Mouse (Mus musculus): ENCODE data around the gene Ola1. TPM values are rescaled to one million over a fixed set of nuclear protein-coding genes. Genes with fewer than 3 reads are reported as not detected.

The Ola1 gene
- polyA plus RNA-seq, 1 experiment from 2014 or later, result 92.0 TPM

- 77% methylated on average over 3 of the region's 3 CpGs for WGBS
Measured at GRCm38 (mm10) chr2:73185185-73185584, 33.5 kb downstream of the Ola1 start.

GRCm38 (mm10) chr2:73169496-73169895 is 49.2 kb downstream of the Ola1 start:
- H3K4me1 ChIP-seq (replicated peaks; ENCODE audit: control insufficient read depth, insufficient read depth, low read length), result no peaks in the 10 kb centered on the region
- no peaks in the 10 kb centered on the region for H3K27me3 ChIP-seq (replicated peaks; ENCODE audit: control insufficient read depth, insufficient read depth, low read length)
- WGBS, result 82% methylated on average over 5 of the region's 5 CpGs
- H3K27ac ChIP-seq (ENCODE audit: low read depth), result no peak overlapping the region
- ATAC-seq (replicated peaks; ENCODE audit: low FRiP score, low TSS enrichment, low read depth) (no peak), DNase-seq (ENCODE audit: low spot score) (no peak)
- H3K9ac ChIP-seq (ENCODE audit: low read length), result no peak overlapping the region
- no peak overlapping the region for H3K4me3 ChIP-seq (ENCODE audit: low read depth, low read length)
- H3K36me3 ChIP-seq (ENCODE audit: control insufficient read depth, insufficient read depth, low read length), result no peaks in the 10 kb centered on the region
- H3K4me2 ChIP-seq (ENCODE audit: low read length), result no peak overlapping the region
- H3K9me3 ChIP-seq (ENCODE audit: control insufficient read depth, low read length), result no peaks in the 10 kb centered on the region

More at GRCm38 (mm10) chr2:73185185-73185584, 33.5 kb downstream of the Ola1 start:
- H3K4me1 ChIP-seq (replicated peaks; ENCODE audit: control insufficient read depth, insufficient read depth, low read length), result no peaks in the 10 kb centered on the region
- ATAC-seq (replicated peaks; ENCODE audit: low FRiP score, low TSS enrichment, low read depth), result no peak
- no peaks in the 10 kb centered on the region for H3K36me3 ChIP-seq (ENCODE audit: control insufficient read depth, insufficient read depth, low read length)
- H3K4me3 ChIP-seq (ENCODE audit: low read depth, low read length), result no peak overlapping the region
- no peaks in the 10 kb centered on the region for H3K9me3 ChIP-seq (ENCODE audit: control insufficient read depth, low read length)
- H3K27me3 ChIP-seq (replicated peaks; ENCODE audit: control insufficient read depth, insufficient read depth, low read length), result no peaks in the 10 kb centered on the region
- no peak overlapping the region for H3K9ac ChIP-seq (ENCODE audit: low read length)
- H3K4me2 ChIP-seq (ENCODE audit: low read length), result no peak overlapping the region
- H3K27ac ChIP-seq (ENCODE audit: low read depth), result no peak overlapping the region
- no peak for DNase-seq (ENCODE audit: low spot score)

- H3K9ac ChIP-seq (ENCODE audit: low read length), result no peak overlapping the region
- ATAC-seq (replicated peaks; ENCODE audit: low FRiP score, low TSS enrichment, low read depth) (no peak), DNase-seq (ENCODE audit: low spot score) (no peak)
- H3K36me3 ChIP-seq (ENCODE audit: control insufficient read depth, insufficient read depth, low read length), result no peaks in the 10 kb centered on the region
- no peaks in the 10 kb centered on the region for H3K9me3 ChIP-seq (ENCODE audit: control insufficient read depth, low read length)
- no peak overlapping the region for H3K27ac ChIP-seq (ENCODE audit: low read depth)
- no peak overlapping the region for H3K4me3 ChIP-seq (ENCODE audit: low read depth, low read length)
- no peak overlapping the region for H3K4me2 ChIP-seq (ENCODE audit: low read length)
- H3K27me3 ChIP-seq (replicated peaks; ENCODE audit: control insufficient read depth, insufficient read depth, low read length), result no peaks in the 10 kb centered on the region
- H3K4me1 ChIP-seq (replicated peaks; ENCODE audit: control insufficient read depth, insufficient read depth, low read length), result no peaks in the 10 kb centered on the region
Measured at GRCm38 (mm10) chr2:73167126-73167525, 51.6 kb downstream of the Ola1 start.

- H3K4me1 ChIP-seq (replicated peaks; ENCODE audit: control insufficient read depth, insufficient read depth, low read length), result no peaks in the 10 kb centered on the region
- no peaks in the 10 kb centered on the region for H3K27me3 ChIP-seq (replicated peaks; ENCODE audit: control insufficient read depth, insufficient read depth, low read length)
- H3K36me3 ChIP-seq (ENCODE audit: control insufficient read depth, insufficient read depth, low read length), result no peaks in the 10 kb centered on the region
- no peaks in the 10 kb centered on the region for H3K9me3 ChIP-seq (ENCODE audit: control insufficient read depth, low read length)
- H3K9ac ChIP-seq (ENCODE audit: low read length), result no peak overlapping the region
- WGBS, result 46% methylated on average over 1 of the region's 1 CpGs
- ATAC-seq (replicated peaks; ENCODE audit: low FRiP score, low TSS enrichment, low read depth), result no peak
- no peak overlapping the region for H3K4me3 ChIP-seq (ENCODE audit: low read depth, low read length)
- no peak overlapping the region for H3K27ac ChIP-seq (ENCODE audit: low read depth)
- no peak overlapping the region for H3K4me2 ChIP-seq (ENCODE audit: low read length)
- no peak for DNase-seq (ENCODE audit: low spot score)
Measured at GRCm38 (mm10) chr2:73164666-73165065, 54.1 kb downstream of the Ola1 start.

- H3K36me3 ChIP-seq (ENCODE audit: control insufficient read depth, insufficient read depth, low read length), result 0 out of 2 replicates have a peak, but pooled peaks cover 5% of the 10 kb centered on the region
Measured at GRCm38 (mm10) chr2:73160772-73161171, 58.0 kb downstream of the Ola1 start.

GRCm38 (mm10) chr2:73157202-73157601 is 61.5 kb downstream of the Ola1 start:
- Histone ChIP-seq H3K4me1 (replicated peaks; ENCODE audit: control insufficient read depth, insufficient read depth, low read length) (no peaks in the 10 kb centered on the region), H3K27ac (ENCODE audit: low read depth) (no peak overlapping the region), H3K4me2 (ENCODE audit: low read length) (no peak overlapping the region), H3K9me3 (ENCODE audit: control insufficient read depth, low read length) (no peaks in the 10 kb centered on the region), H3K4me3 (ENCODE audit: low read depth, low read length) (no peak overlapping the region), H3K9ac (ENCODE audit: low read length) (no peak overlapping the region), H3K27me3 (replicated peaks; ENCODE audit: control insufficient read depth, insufficient read depth, low read length) (no peaks in the 10 kb centered on the region), H3K36me3 (ENCODE audit: control insufficient read depth, insufficient read depth, low read length) (peaks cover 9% of the 10 kb centered on the region; the same call in 1 of the 2 replicates)
- 82% methylated on average over 3 of the region's 3 CpGs for WGBS
- DNase-seq (ENCODE audit: low spot score) (no peak), ATAC-seq (replicated peaks; ENCODE audit: low FRiP score, low TSS enrichment, low read depth) (no peak)

More at GRCm38 (mm10) chr2:73160772-73161171, 58.0 kb downstream of the Ola1 start:
- H3K4me2 ChIP-seq (ENCODE audit: low read length), result no peak overlapping the region
- H3K27ac ChIP-seq (ENCODE audit: low read depth), result no peak overlapping the region
- no peak overlapping the region for H3K4me3 ChIP-seq (ENCODE audit: low read depth, low read length)
- no peaks in the 10 kb centered on the region for H3K27me3 ChIP-seq (replicated peaks; ENCODE audit: control insufficient read depth, insufficient read depth, low read length)
- H3K9ac ChIP-seq (ENCODE audit: low read length), result no peak overlapping the region
- H3K4me1 ChIP-seq (replicated peaks; ENCODE audit: control insufficient read depth, insufficient read depth, low read length), result no peaks in the 10 kb centered on the region
- 89% methylated on average over 2 of the region's 2 CpGs for WGBS
- H3K9me3 ChIP-seq (ENCODE audit: control insufficient read depth, low read length), result no peaks in the 10 kb centered on the region
- no peak for ATAC-seq (replicated peaks; ENCODE audit: low FRiP score, low TSS enrichment, low read depth)
- no peak for DNase-seq (ENCODE audit: low spot score)

- H3K27me3 ChIP-seq (replicated peaks; ENCODE audit: control insufficient read depth, insufficient read depth, low read length), result no peaks in the 10 kb centered on the region
- H3K4me1 ChIP-seq (replicated peaks; ENCODE audit: control insufficient read depth, insufficient read depth, low read length), result no peaks in the 10 kb centered on the region
- peaks cover 4% of the 10 kb centered on the region; the same call in 1 of the 2 replicates for H3K36me3 ChIP-seq (ENCODE audit: control insufficient read depth, insufficient read depth, low read length)
- no peak overlapping the region for H3K9ac ChIP-seq (ENCODE audit: low read length)
- no peak overlapping the region for H3K27ac ChIP-seq (ENCODE audit: low read depth)
- no peak for DNase-seq (ENCODE audit: low spot score)
- ATAC-seq (replicated peaks; ENCODE audit: low FRiP score, low TSS enrichment, low read depth), result no peak
- H3K4me3 ChIP-seq (ENCODE audit: low read depth, low read length), result no peak overlapping the region
- no peak overlapping the region for H3K4me2 ChIP-seq (ENCODE audit: low read length)
- H3K9me3 ChIP-seq (ENCODE audit: control insufficient read depth, low read length), result no peaks in the 10 kb centered on the region
- WGBS, result 36% methylated on average over 3 of the region's 3 CpGs
Measured at GRCm38 (mm10) chr2:73150526-73150925, 68.2 kb downstream of the Ola1 start.

- H3K4me3 ChIP-seq (ENCODE audit: low read depth, low read length), result no peak overlapping the region
- DNase-seq (ENCODE audit: low spot score) (no peak), ATAC-seq (replicated peaks; ENCODE audit: low FRiP score, low TSS enrichment, low read depth) (no peak)
- H3K36me3 ChIP-seq (ENCODE audit: control insufficient read depth, insufficient read depth, low read length), result no peaks in the 10 kb centered on the region
- no peak overlapping the region for H3K27ac ChIP-seq (ENCODE audit: low read depth)
- 54% methylated on average over 2 of the region's 2 CpGs for WGBS
- no peak overlapping the region for H3K9ac ChIP-seq (ENCODE audit: low read length)
- H3K27me3 ChIP-seq (replicated peaks; ENCODE audit: control insufficient read depth, insufficient read depth, low read length), result no peaks in the 10 kb centered on the region
- 0 out of 2 replicates have a peak, but pooled peaks cover 5% of the 10 kb centered on the region for H3K4me1 ChIP-seq (replicated peaks; ENCODE audit: control insufficient read depth, insufficient read depth, low read length)
- H3K4me2 ChIP-seq (ENCODE audit: low read length), result no peak overlapping the region
- H3K9me3 ChIP-seq (ENCODE audit: control insufficient read depth, low read length), result no peaks in the 10 kb centered on the region
Measured at GRCm38 (mm10) chr2:73146111-73146510, 72.6 kb downstream of the Ola1 start.

GRCm38 (mm10) chr2:73143732-73144131 is 75.0 kb downstream of the Ola1 start:
- H3K9ac ChIP-seq (ENCODE audit: low read length), result no peak overlapping the region
- WGBS, result 41% methylated on average over 2 of the region's 2 CpGs

More at GRCm38 (mm10) chr2:73143732-73144131, 75.0 kb downstream of the Ola1 start:
- DNase-seq (ENCODE audit: low spot score) (no peak), ATAC-seq (replicated peaks; ENCODE audit: low FRiP score, low TSS enrichment, low read depth) (no peak)
- Histone ChIP-seq H3K4me2 (ENCODE audit: low read length) (no peak overlapping the region), H3K9me3 (ENCODE audit: control insufficient read depth, low read length) (no peaks in the 10 kb centered on the region), H3K27me3 (replicated peaks; ENCODE audit: control insufficient read depth, insufficient read depth, low read length) (no peaks in the 10 kb centered on the region), H3K27ac (ENCODE audit: low read depth) (no peak overlapping the region), H3K36me3 (ENCODE audit: control insufficient read depth, insufficient read depth, low read length) (no peaks in the 10 kb centered on the region), H3K4me3 (ENCODE audit: low read depth, low read length) (no peak overlapping the region), H3K4me1 (replicated peaks; ENCODE audit: control insufficient read depth, insufficient read depth, low read length) (0 out of 2 replicates have a peak, but pooled peaks cover 5% of the 10 kb centered on the region)
